Mouse (Mus musculus): ENCODE data around the gene Tert. TPM values are rescaled to one million over a fixed set of nuclear protein-coding genes. Genes with fewer than 3 reads are reported as not detected.

Gene Tert
- polyA plus RNA-seq, 1 experiment: 0.13 TPM

- Histone ChIP-seq H3K4me2 (ENCODE audit: low read depth) (no peak overlapping the region), H3K36me3 (ENCODE audit: control insufficient read depth, insufficient read depth) (no peaks in the 10 kb centered on the region), H3K27me3 (ENCODE audit: control insufficient read depth, insufficient read depth, insufficient read length) (peaks cover 3% of the 10 kb centered on the region), H3K4me3 (no peak overlapping the region), H3K79me2 (ENCODE audit: control insufficient read depth, insufficient read depth) (no peaks in the 10 kb centered on the region), H3ac (ENCODE audit: control insufficient read depth, insufficient read length) (no peak overlapping the region)
- TF ChIP-seq E2F4 (IDR thresholded peaks at IDR 0.05; ENCODE audit: insufficient read depth) (no peak), CEBPB (IDR thresholded peaks at IDR 0.05; ENCODE audit: insufficient read depth, poor library complexity, severe bottlenecking) (no peak), TCF12 (IDR thresholded peaks at IDR 0.05; ENCODE audit: insufficient read depth, poor library complexity, severe bottlenecking) (no peak), REST (IDR thresholded peaks at IDR 0.05; ENCODE audit: insufficient read depth, insufficient read length) (peak; percentile 32)
These were observed 32.2 kb downstream of the Tert start for GRCm38 (mm10) chr13:73658953-73659352.

- TF ChIP-seq SRF (IDR thresholded peaks at IDR 0.05; ENCODE audit: control insufficient read depth, insufficient read length, low read depth) (no peak), USF1 (IDR thresholded peaks at IDR 0.05; ENCODE audit: low read depth) (no peak), TCF3 (IDR thresholded peaks at IDR 0.05; ENCODE audit: insufficient read length, low read depth) (no peak), MYOD1 (IDR thresholded peaks at IDR 0.05; ENCODE audit: control insufficient read depth in 1 of 3, insufficient read length in 2 of 3, low read depth in 2 of 3) (no peak), POLR2AphosphoS2 (IDR thresholded peaks at IDR 0.05; ENCODE audit: insufficient read length, low read depth) (no peak), POLR2A (IDR thresholded peaks at IDR 0.05; ENCODE audit: insufficient read length, low read depth) (no peak), CEBPB (IDR thresholded peaks at IDR 0.05; ENCODE audit: insufficient read depth, poor library complexity, severe bottlenecking) (no peak), MYOG (IDR thresholded peaks at IDR 0.05; ENCODE audit: control insufficient read depth in 1 of 3, insufficient read depth in 1 of 3, insufficient read length in 2 of 3, low read depth in 2 of 3) (no peak), TCF12 (IDR thresholded peaks at IDR 0.05; ENCODE audit: insufficient read depth, poor library complexity, severe bottlenecking) (no peak)
- Histone ChIP-seq H3ac (ENCODE audit: control insufficient read depth, insufficient read length) (no peak overlapping the region), H3K27me3 (ENCODE audit: control insufficient read depth, insufficient read depth, insufficient read length) (peaks cover 5% of the 10 kb centered on the region), H3K36me3 (ENCODE audit: control insufficient read depth, insufficient read depth) (no peaks in the 10 kb centered on the region), H3K79me2 (ENCODE audit: control insufficient read depth, insufficient read depth) (no peaks in the 10 kb centered on the region), H3K4me3 (no peak overlapping the region), H3K4me2 (ENCODE audit: low read depth) (no peak overlapping the region)
These were observed 33.5 kb downstream of the Tert start for GRCm38 (mm10) chr13:73660163-73660695.

- H3K4me3 ChIP-seq: no peak overlapping the region
- no peaks in the 10 kb centered on the region for H3K79me2 ChIP-seq (ENCODE audit: control insufficient read depth, insufficient read depth)
- no peak overlapping the region for H3K4me2 ChIP-seq (ENCODE audit: low read depth)
- H3K27me3 ChIP-seq (ENCODE audit: control insufficient read depth, insufficient read depth, insufficient read length): peaks cover 38% of the 10 kb centered on the region
- no peak for TF ChIP-seq MYOG (IDR thresholded peaks at IDR 0.05; ENCODE audit: control insufficient read depth in 1 of 3, insufficient read depth in 1 of 3, insufficient read length in 2 of 3, low read depth in 2 of 3)
- TF ChIP-seq POLR2A (IDR thresholded peaks at IDR 0.05; ENCODE audit: insufficient read length, low read depth): no peak
- H3ac ChIP-seq (ENCODE audit: control insufficient read depth, insufficient read length): no peak overlapping the region
- no peaks in the 10 kb centered on the region for H3K36me3 ChIP-seq (ENCODE audit: control insufficient read depth, insufficient read depth)
These were observed 48.5 kb downstream of the Tert start for GRCm38 (mm10) chr13:73675161-73675560.

- no peak for TF ChIP-seq SRF (IDR thresholded peaks at IDR 0.05; ENCODE audit: control insufficient read depth, insufficient read length, low read depth)
- no peak for TF ChIP-seq POLR2A (IDR thresholded peaks at IDR 0.05; ENCODE audit: insufficient read length, low read depth)
- TF ChIP-seq USF1 (IDR thresholded peaks at IDR 0.05; ENCODE audit: low read depth): no peak
- no peak for TF ChIP-seq MAX (IDR thresholded peaks at IDR 0.05; ENCODE audit: low read depth)
- TF ChIP-seq TCF12 (IDR thresholded peaks at IDR 0.05; ENCODE audit: insufficient read depth, poor library complexity, severe bottlenecking): no peak
- TF ChIP-seq POLR2AphosphoS2 (IDR thresholded peaks at IDR 0.05; ENCODE audit: insufficient read length, low read depth): no peak
- TF ChIP-seq MYOD1 (IDR thresholded peaks at IDR 0.05; ENCODE audit: control insufficient read depth in 1 of 3, insufficient read length in 2 of 3, low read depth in 2 of 3): no peak
- TF ChIP-seq E2F4 (IDR thresholded peaks at IDR 0.05; ENCODE audit: insufficient read depth): no peak
- no peak for TF ChIP-seq REST (IDR thresholded peaks at IDR 0.05; ENCODE audit: insufficient read depth, insufficient read length)
- TF ChIP-seq CEBPB (IDR thresholded peaks at IDR 0.05; ENCODE audit: insufficient read depth, poor library complexity, severe bottlenecking): no peak
- TF ChIP-seq TCF3 (IDR thresholded peaks at IDR 0.05; ENCODE audit: insufficient read length, low read depth): no peak
- TF ChIP-seq MYOG (IDR thresholded peaks at IDR 0.05; ENCODE audit: control insufficient read depth in 1 of 3, insufficient read depth in 1 of 3, insufficient read length in 2 of 3, low read depth in 2 of 3): no peak
- Histone ChIP-seq H3K27me3 (ENCODE audit: control insufficient read depth, insufficient read depth, insufficient read length) (peaks cover 31% of the 10 kb centered on the region), H3K4me3 (no peak within 1 kb of the TSS), H3K79me2 (ENCODE audit: control insufficient read depth, insufficient read depth) (no peaks in the 10 kb centered on the region), H3K4me2 (ENCODE audit: low read depth) (no peak within 1 kb of the TSS), H3ac (ENCODE audit: control insufficient read depth, insufficient read length) (no peak within 1 kb of the TSS), H3K36me3 (ENCODE audit: control insufficient read depth, insufficient read depth) (no peaks in the 10 kb centered on the region)
These were observed 51.1 kb downstream of the Tert start, which contains the start of gene Slc6a18 for GRCm38 (mm10) chr13:73677853-73678252. TSS of gene Slc6a18 (minus strand) at chr13:73678023.

GRCm38 (mm10) chr13:73679311-73679710, 52.6 kb downstream of the Tert start:
- Histone ChIP-seq H3K4me3 (no peak overlapping the region), H3K4me2 (ENCODE audit: low read depth) (no peak overlapping the region), H3K27me3 (ENCODE audit: control insufficient read depth, insufficient read depth, insufficient read length) (peaks cover 17% of the 10 kb centered on the region), H3K79me2 (ENCODE audit: control insufficient read depth, insufficient read depth) (no peaks in the 10 kb centered on the region), H3ac (ENCODE audit: control insufficient read depth, insufficient read length) (no peak overlapping the region), H3K36me3 (ENCODE audit: control insufficient read depth, insufficient read depth) (no peaks in the 10 kb centered on the region)
- TF ChIP-seq POLR2AphosphoS2 (IDR thresholded peaks at IDR 0.05; ENCODE audit: insufficient read length, low read depth): no peak
- no peak for TF ChIP-seq TCF12 (IDR thresholded peaks at IDR 0.05; ENCODE audit: insufficient read depth, poor library complexity, severe bottlenecking)
- TF ChIP-seq MAX (IDR thresholded peaks at IDR 0.05; ENCODE audit: low read depth): no peak
- TF ChIP-seq CEBPB (IDR thresholded peaks at IDR 0.05; ENCODE audit: insufficient read depth, poor library complexity, severe bottlenecking): no peak
- TF ChIP-seq MYOG (IDR thresholded peaks at IDR 0.05; ENCODE audit: control insufficient read depth in 1 of 3, insufficient read depth in 1 of 3, insufficient read length in 2 of 3, low read depth in 2 of 3): no peak
- TF ChIP-seq E2F4 (IDR thresholded peaks at IDR 0.05; ENCODE audit: insufficient read depth): no peak
- no peak for TF ChIP-seq USF1 (IDR thresholded peaks at IDR 0.05; ENCODE audit: low read depth)
- no peak for TF ChIP-seq TCF3 (IDR thresholded peaks at IDR 0.05; ENCODE audit: insufficient read length, low read depth)
- TF ChIP-seq REST (IDR thresholded peaks at IDR 0.05; ENCODE audit: insufficient read depth, insufficient read length): no peak
- no peak for TF ChIP-seq POLR2A (IDR thresholded peaks at IDR 0.05; ENCODE audit: insufficient read length, low read depth)
- no peak for TF ChIP-seq SRF (IDR thresholded peaks at IDR 0.05; ENCODE audit: control insufficient read depth, insufficient read length, low read depth)
- TF ChIP-seq MYOD1 (IDR thresholded peaks at IDR 0.05; ENCODE audit: control insufficient read depth in 1 of 3, insufficient read length in 2 of 3, low read depth in 2 of 3): no peak
